Mouse (Mus musculus) small intestine, adult 2 months (tissue): ENCODE measurements around the gene Apold1.

Source experiments
- CTCF ChIP-seq: fragments of 200-500 bp; IDR thresholded peaks from 2 replicates; pipeline ENCODE4 v1.5.1; 2012; ENCODE audit warnings: low read depth, mild to moderate bottlenecking, control low read depth, inconsistent platforms, low read length, moderate library complexity, mixed read lengths; ENCODE audit not compliant: insufficient replicate concordance, insufficient read length; ENCODE audit errors: extremely low read depth
- POLR2A ChIP-seq: fragments of 200-500 bp; IDR thresholded peaks from 2 replicates; pipeline ENCODE4 v1.6.1; 2012; ENCODE audit warnings: low read depth, mild to moderate bottlenecking, control low read depth, inconsistent platforms, low read length, moderate library complexity

DNA sequence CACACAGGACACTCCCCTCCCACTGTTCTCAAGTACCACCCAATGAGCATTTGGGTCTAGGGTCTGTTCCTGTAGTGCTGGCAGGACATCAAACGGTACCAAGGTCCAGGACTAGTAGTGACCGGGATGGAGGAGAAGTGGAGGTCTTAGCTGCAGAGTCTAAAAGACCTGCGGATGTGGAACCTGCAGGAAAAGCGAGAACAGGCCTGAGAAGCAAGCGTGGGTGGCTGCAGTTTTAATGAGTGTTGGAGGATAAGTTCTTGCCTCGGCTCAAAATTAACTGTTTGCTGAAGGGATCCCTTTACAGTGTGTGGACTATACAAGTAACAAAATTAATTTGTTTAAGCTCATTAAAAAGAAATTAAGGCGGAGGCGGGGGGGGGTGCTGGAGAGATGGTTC is 13.5 kb downstream of the Apold1 start:
- TF ChIP-seq CTCF, result no peak
- no peak for TF ChIP-seq POLR2A
